25 mouse cellular contexts compared by ENCODE assay signal in genomic region chr19:27564086-27564485, GRCm38 (mm10).
"Had no signal": no experiment of that assay in that cellular context is flagged by ENCODE, and none has a peak within 500 bp of the region (broad histone marks: within the 10 kb centered on the region; RNA-seq: fewer than 3 reads in every experiment).

No protein-coding gene starts in this region.

- H3K36me3 ChIP-seq: heart, embryonic 10.5 days; heart, embryonic 12.5 days; hindbrain, embryonic 10.5 days; hindbrain, embryonic 12.5 days; hindbrain, embryonic 15.5 days; kidney, embryonic 15.5 days; limb, embryonic 13.5 days; limb, embryonic 15.5 days; liver, embryonic 12.5 days had no signal

- H3K4me1 ChIP-seq: heart, embryonic 10.5 days; heart, embryonic 12.5 days; hindbrain, embryonic 12.5 days; hindbrain, embryonic 15.5 days; kidney, embryonic 15.5 days; limb, embryonic 13.5 days; limb, embryonic 15.5 days; liver, embryonic 12.5 days had no signal

- H3K27ac ChIP-seq: gastrocnemius, adult 2 months; heart, embryonic 10.5 days; hindbrain, embryonic 10.5 days; hindbrain, embryonic 12.5 days; hindbrain, embryonic 15.5 days; hindbrain, postnatal 0 days; kidney, embryonic 15.5 days; kidney, postnatal 0 days; limb, embryonic 13.5 days; limb, embryonic 15.5 days; liver, embryonic 12.5 days; liver, embryonic 14.5 days had no signal

- H3K4me3 ChIP-seq: gastrocnemius, adult 2 months; heart, embryonic 10.5 days; heart, embryonic 12.5 days; hindbrain, embryonic 10.5 days; hindbrain, embryonic 12.5 days; hindbrain, embryonic 15.5 days; kidney, embryonic 15.5 days; limb, embryonic 13.5 days; limb, embryonic 15.5 days; liver, embryonic 12.5 days had no signal

- DNase-seq: gastrocnemius, adult 2 months; gastrocnemius, postnatal 10 days; gastrocnemius, postnatal 25 days; heart, postnatal 10 days; heart, postnatal 4 days; kidney, adult 11 months; kidney, adult 2 months; kidney, adult 9 months; kidney, postnatal 14 days; kidney, postnatal 36 days; layer of hippocampus, adult 9-11 months; layer of hippocampus, postnatal 36 days; left cerebral cortex, postnatal 4 days had no signal

- H3K9ac ChIP-seq: heart, embryonic 12.5 days; hindbrain, embryonic 12.5 days; hindbrain, embryonic 15.5 days; kidney, embryonic 15.5 days; limb, embryonic 13.5 days; limb, embryonic 15.5 days; liver, embryonic 12.5 days; liver, embryonic 14.5 days had no signal

- H3K27me3 ChIP-seq: heart, embryonic 12.5 days; hindbrain, embryonic 12.5 days; hindbrain, embryonic 15.5 days; kidney, embryonic 15.5 days; limb, embryonic 13.5 days; limb, embryonic 15.5 days; liver, embryonic 12.5 days had no signal
